Mouse (Mus musculus) hindbrain, embryonic 16.5 days (tissue): ENCODE data around the gene Mrps26. TPM values are rescaled to one million over a fixed set of nuclear protein-coding genes. Genes with fewer than 3 reads are reported as not detected.

Experiments used
- ATAC-seq: fragments of 200-750 bp; cut with Nextera tagmentation; 2 replicates; pipeline ENCODE4 v1.8.0; 2017; ENCODE audit warnings: moderate TSS enrichment, moderate library complexity
- H3K27ac ChIP-seq: fragments of 300-500 bp; sonication (generic); 2 replicates; pipeline ENCODE4 v1.5.1; 2014; ENCODE audit warnings: low read depth, mild to moderate bottlenecking, control low read depth, low read length, moderate library complexity
- H3K27me3 ChIP-seq: fragments of 300-500 bp; sonication (generic); replicated peaks from 2 replicates; pipeline ENCODE4 v1.6.1; 2014; ENCODE audit warnings: low read length; ENCODE audit not compliant: control insufficient read depth, insufficient read depth
- H3K36me3 ChIP-seq: fragments of 300-500 bp; sonication (generic); 2 replicates; pipeline ENCODE4 v1.6.1; 2014; ENCODE audit warnings: mild to moderate bottlenecking, low read length, moderate library complexity, mixed read lengths; ENCODE audit not compliant: control insufficient read depth, insufficient read depth
- H3K4me1 ChIP-seq: fragments of 300-500 bp; sonication (generic); 2 replicates; pipeline ENCODE4 v1.6.1; 2014; ENCODE audit warnings: low read depth, low read length; ENCODE audit not compliant: control insufficient read depth, insufficient read depth
- H3K4me2 ChIP-seq: fragments of 300-500 bp; sonication (generic); 2 replicates; pipeline ENCODE4 v1.6.1; 2014; ENCODE audit warnings: mild to moderate bottlenecking, low read length, control low read depth, moderate library complexity
- H3K4me3 ChIP-seq: fragments of 300-500 bp; sonication (generic); 2 replicates; pipeline ENCODE4 v1.5.1; 2014; ENCODE audit warnings: mild to moderate bottlenecking, low read length, control low read depth, moderate library complexity
- H3K9ac ChIP-seq: fragments of 300-500 bp; sonication (generic); 2 replicates; pipeline ENCODE4 v1.6.1; 2014; ENCODE audit warnings: low read depth, mild to moderate bottlenecking, control low read depth, low read length, moderate library complexity
- H3K9me3 ChIP-seq: fragments of 300-500 bp; sonication (generic); 2 replicates; pipeline ENCODE4 v1.6.1; 2014; ENCODE audit warnings: mild to moderate bottlenecking, low read length, moderate library complexity; ENCODE audit not compliant: control insufficient read depth
- WGBS: fragments of 180-500 bp; shearing (Covaris S2); extraction: QIAGEN DNeasy Blood & Tissue Kit; methylation state at CpG from one replicate; pipeline ENCODE4 v1.1.7; 2014; 5-methylcytosine and 5-hydroxymethylcytosine counted together
- microRNA-seq: library from miRNA; unstranded; fragments of <30 nt; microRNA quantifications from one replicate; pipeline ENCODE4, GENCODE M21; 2017
- polyA plus RNA-seq: library from polyadenylated mRNA; unstranded; fragments of >200 nt; fragmentation: Nextera tagmentation; extraction: Ambion mirVana; gene quantifications from 2 replicates; pipeline ENCODE4 v1.2.1, GENCODE M21; 2015

The Mrps26 gene
- polyA plus RNA-seq, 1 experiment from 2014 or later = 113 TPM

DNA sequence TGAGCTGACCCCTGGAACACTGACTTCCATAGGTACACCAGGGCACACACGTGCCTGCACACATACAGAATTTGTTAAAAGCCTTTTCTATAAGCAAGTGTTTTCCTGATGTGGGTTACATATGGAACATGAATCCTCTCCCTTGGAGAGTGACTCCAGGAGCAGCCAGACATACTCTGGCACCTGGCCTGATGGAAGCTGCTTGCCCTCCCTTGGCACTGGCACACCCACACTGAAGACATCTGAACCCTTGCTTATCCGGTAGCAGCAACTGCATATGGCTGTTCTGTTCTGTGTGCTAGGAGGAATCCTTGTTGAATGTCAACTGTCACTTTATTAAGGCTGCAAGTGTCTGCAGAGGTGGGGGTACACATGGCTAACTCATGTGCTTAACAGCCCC lies 27.5 kb downstream of the Mrps26 start:
- 96% methylated on average over 2 of the region's 2 CpGs for WGBS
- no peak overlapping the region for H3K4me3 ChIP-seq
- H3K27me3 ChIP-seq = no peaks in the 10 kb centered on the region
- H3K4me1 ChIP-seq = no peaks in the 10 kb centered on the region
- no peaks in the 10 kb centered on the region for H3K9me3 ChIP-seq
- no peak overlapping the region for H3K9ac ChIP-seq
- no peak overlapping the region for H3K27ac ChIP-seq
- no peak for ATAC-seq
- no peak overlapping the region for H3K4me2 ChIP-seq
- H3K36me3 ChIP-seq = peaks cover 18% of the 10 kb centered on the region

DNA sequence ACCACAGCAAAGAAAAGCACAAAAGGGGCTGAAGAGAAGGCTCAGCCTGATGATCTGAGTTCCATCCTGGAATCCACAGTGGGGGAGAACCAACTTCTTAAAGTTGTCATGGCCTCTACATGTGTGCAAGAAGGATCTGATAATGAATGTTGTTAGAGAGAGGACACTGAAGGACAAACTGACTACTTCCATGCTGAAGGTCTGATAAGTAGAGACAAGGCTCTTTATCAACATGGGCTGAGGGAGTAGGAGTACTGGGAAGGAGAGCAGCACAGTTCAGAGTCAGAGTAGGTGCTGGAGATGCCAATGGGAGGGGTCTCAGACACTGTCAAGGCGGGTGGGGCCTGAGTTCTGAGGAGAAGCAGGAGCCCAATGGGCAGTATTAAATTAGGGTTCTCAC lies 32.1 kb downstream of the Mrps26 start:
- ATAC-seq = no peak
- Histone ChIP-seq H3K4me1 (no peaks in the 10 kb centered on the region), H3K9ac (no peak overlapping the region), H3K27ac (no peak overlapping the region), H3K4me3 (no peak overlapping the region), H3K4me2 (no peak overlapping the region), H3K9me3 (no peaks in the 10 kb centered on the region), H3K36me3 (peaks cover 23% of the 10 kb centered on the region), H3K27me3 (no peaks in the 10 kb centered on the region)
- WGBS = 91% methylated on average over 1 of the region's 1 CpGs

- Histone ChIP-seq H3K9me3 (no peaks in the 10 kb centered on the region), H3K4me3 (no peak overlapping the region), H3K4me1 (no peaks in the 10 kb centered on the region), H3K27ac (no peak overlapping the region), H3K27me3 (no peaks in the 10 kb centered on the region), H3K4me2 (no peak overlapping the region), H3K9ac (no peak overlapping the region), H3K36me3 (peaks cover 22% of the 10 kb centered on the region)
- 5% methylated on average over 1 of the region's 1 CpGs for WGBS
- ATAC-seq = peak; percentile 71
These were observed 34.1 kb downstream of the Mrps26 start for GRCm38 (mm10) chr2:130597601-130598010.

GRCm38 (mm10) chr2:130598399-130598798 lies 34.9 kb downstream of the Mrps26 start:
- no peaks in the 10 kb centered on the region for H3K4me1 ChIP-seq
- 68% methylated on average over 3 of the region's 3 CpGs for WGBS
- H3K9me3 ChIP-seq = no peaks in the 10 kb centered on the region
- H3K4me3 ChIP-seq = no peak overlapping the region
- no peaks in the 10 kb centered on the region for H3K27me3 ChIP-seq
- ATAC-seq = no peak
- no peak overlapping the region for H3K27ac ChIP-seq
- H3K36me3 ChIP-seq = peaks cover 30% of the 10 kb centered on the region
- no peak overlapping the region for H3K9ac ChIP-seq
- no peak overlapping the region for H3K4me2 ChIP-seq

DNA sequence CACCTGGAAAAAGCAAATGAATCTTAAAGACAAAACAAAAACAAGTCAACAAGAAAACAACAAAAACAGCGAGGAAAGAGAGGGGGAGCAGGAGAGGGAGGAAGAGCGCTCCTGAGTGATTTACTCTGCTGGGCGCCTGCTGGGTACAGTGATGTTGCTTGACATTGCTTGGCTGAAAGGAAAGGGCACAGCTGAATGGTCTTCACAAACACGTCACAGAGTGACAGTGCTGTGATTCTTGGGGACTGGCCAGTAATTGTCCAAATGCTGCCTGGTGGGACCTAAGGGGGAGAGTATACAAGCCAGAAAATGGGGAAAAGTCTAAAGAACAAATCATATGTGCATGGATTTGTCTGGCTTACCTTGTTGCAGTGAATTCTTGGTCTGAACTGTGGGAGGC lies 38.7 kb downstream of the Mrps26 start:
- no peaks in the 10 kb centered on the region for H3K9me3 ChIP-seq

DNA sequence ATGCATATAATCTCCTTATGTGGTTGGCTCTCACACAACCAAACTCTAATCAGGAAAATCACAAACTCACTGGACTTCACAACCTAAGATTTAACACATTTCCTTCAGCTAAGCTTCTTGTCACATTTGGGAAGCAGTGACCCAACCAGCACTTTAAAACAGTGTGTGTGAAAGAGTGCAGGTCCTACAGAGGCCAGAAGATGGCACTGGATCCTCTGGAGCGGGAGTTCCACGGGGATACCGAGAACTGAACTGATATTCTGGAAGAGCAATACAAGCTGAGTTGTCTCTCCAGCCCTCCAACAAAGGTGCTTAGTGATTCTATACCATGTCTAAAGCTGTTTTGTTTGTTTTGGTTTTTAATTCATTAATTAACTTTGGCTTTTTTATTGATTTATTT lies 49.5 kb downstream of the Mrps26 start:
- Histone ChIP-seq H3K36me3 (peaks cover 23% of the 10 kb centered on the region), H3K4me2 (no peak overlapping the region), H3K9ac (no peak overlapping the region), H3K27ac (no peak overlapping the region), H3K9me3 (no peaks in the 10 kb centered on the region), H3K4me1 (no peaks in the 10 kb centered on the region), H3K27me3 (no peaks in the 10 kb centered on the region), H3K4me3 (no peak overlapping the region)
- ATAC-seq = no peak
- 52% methylated on average over 3 of the region's 3 CpGs for WGBS

More for the DNA sequence above, 38.7 kb downstream of the Mrps26 start:
- Histone ChIP-seq H3K4me3 (no peak overlapping the region), H3K9ac (no peak overlapping the region), H3K27me3 (no peaks in the 10 kb centered on the region), H3K4me2 (no peak overlapping the region), H3K27ac (no peak overlapping the region), H3K36me3 (peaks cover 19% of the 10 kb centered on the region), H3K4me1 (no peaks in the 10 kb centered on the region)
- 85% methylated on average over 4 of the region's 4 CpGs for WGBS
- no peak for ATAC-seq

Small RNA genes lying within 50 kb of the gene (microRNA-seq; reads per million reads assigned to microRNA genes)
- not detected for gene Gm23876

Other genes starting within 250 kb of the Mrps26 start
- gene Cpxm1, start 166.2 kb upstream of the Mrps26 start, polyA plus RNA-seq = 33.6 and 39.3 TPM in 2 replicates
- gene Gm28372, start 158.5 kb upstream of the Mrps26 start, polyA plus RNA-seq = not detected in 2 replicates
- 0.30 and 0.59 TPM in 2 replicates for gene 1700020A23Rik, start 158.5 kb upstream of the Mrps26 start, polyA plus RNA-seq
- 0.12 and 0.28 TPM in 2 replicates for gene Tmem239, start 157.3 kb upstream of the Mrps26 start, polyA plus RNA-seq
- gene Vps16, start 139.4 kb upstream of the Mrps26 start, polyA plus RNA-seq = 104 and 105 TPM in 2 replicates
- gene Pced1a, start 139.0 kb upstream of the Mrps26 start, polyA plus RNA-seq = 15.2 and 15.4 TPM in 2 replicates
- 134 and 144 TPM in 2 replicates for gene Ptpra, start 113.5 kb upstream of the Mrps26 start, polyA plus RNA-seq
- 0.31 TPM in 1 of 2 replicates, not detected in the other for gene Oxt, start 12.4 kb downstream of the Mrps26 start, polyA plus RNA-seq
- 2.4 TPM in 1 of 2 replicates, not detected in the other for gene Avp, start 18.8 kb downstream of the Mrps26 start, polyA plus RNA-seq
- 9.7 and 10.8 TPM in 2 replicates for gene Fastkd5, start 66.3 kb downstream of the Mrps26 start, polyA plus RNA-seq
- 8.9 and 9.9 TPM in 2 replicates for gene Ubox5, start 66.3 kb downstream of the Mrps26 start, polyA plus RNA-seq
- gene Lzts3, start 79.1 kb downstream of the Mrps26 start, polyA plus RNA-seq = 21.1 and 21.2 TPM in 2 replicates
- 77.4 and 80.3 TPM in 2 replicates for gene Ddrgk1, start 100.9 kb downstream of the Mrps26 start, polyA plus RNA-seq
- 127 and 128 TPM in 2 replicates for gene Itpa, start 103.9 kb downstream of the Mrps26 start, polyA plus RNA-seq
- gene Slc4a11, start 133.8 kb downstream of the Mrps26 start, polyA plus RNA-seq = 0.59 and 0.65 TPM in 2 replicates